8 mouse cellular contexts compared by ENCODE assay signal in the genomic region with DNA sequence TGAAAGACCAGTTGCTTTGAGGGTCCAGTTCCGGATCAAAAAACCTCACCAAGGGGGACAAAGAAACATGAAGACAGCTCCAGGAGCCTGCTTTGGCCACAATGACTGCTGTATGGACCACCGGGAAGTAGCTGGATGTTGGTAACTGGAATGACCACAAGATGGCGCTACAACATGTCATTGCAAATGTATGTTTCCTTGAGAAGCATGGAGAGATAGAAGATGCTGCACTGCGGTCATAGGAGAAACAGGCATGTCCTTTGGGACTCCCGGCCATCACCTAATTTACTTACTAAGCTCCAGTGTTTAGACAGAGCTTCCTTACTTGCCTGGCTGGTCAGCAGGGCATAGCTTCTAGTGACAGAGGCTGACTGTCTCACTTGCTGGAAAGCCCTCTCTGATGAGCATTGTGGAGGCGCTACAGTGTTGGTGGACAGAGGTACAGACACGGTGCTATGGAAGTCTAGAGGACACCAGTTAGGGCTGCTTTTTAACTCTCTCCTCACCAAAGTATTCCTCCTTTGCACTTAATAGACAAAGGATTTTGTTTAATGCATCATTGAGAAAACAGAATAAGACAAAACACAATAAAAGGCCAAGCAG.
DNase-seq lines count a peak whose midpoint lies in the region; ATAC-seq lines count a peak whose summit lies in the region.

No protein-coding gene starts in this region.

- H3K27ac ChIP-seq in forebrain, embryonic 15.5 days (replicated peaks) = no peak overlapping the region
- no peak overlapping the region for H3K27ac ChIP-seq in hindbrain, embryonic 12.5 days

- WGBS in forebrain, embryonic 15.5 days = 15% methylated on average over 7 of the region's 7 CpGs
- 15% methylated on average over 7 of the region's 7 CpGs for WGBS in hindbrain, embryonic 12.5 days

- H3K4me3 ChIP-seq in forebrain, embryonic 15.5 days = no peak overlapping the region
- no peak overlapping the region for H3K4me3 ChIP-seq in hindbrain, embryonic 12.5 days

- no peak overlapping the region for H3K9ac ChIP-seq in forebrain, embryonic 15.5 days (replicated peaks)
- H3K9ac ChIP-seq in hindbrain, embryonic 12.5 days = no peak overlapping the region

- ATAC-seq in forebrain, embryonic 15.5 days (replicated peaks) = peak; percentile 73
- peak; percentile 73 for ATAC-seq in hindbrain, embryonic 12.5 days (ENCODE audit: low FRiP score)
- ATAC-seq in megakaryocyte, adult 5-6 weeks (ENCODE audit: poor library complexity, severe bottlenecking) = peak; percentile 75
- no peak for ATAC-seq in erythroid progenitor cell, adult 5-6 weeks (replicated peaks; ENCODE audit: low FRiP score, poor library complexity, severe bottlenecking)

- peaks cover 5% of the 10 kb centered on the region for H3K4me1 ChIP-seq in forebrain, embryonic 15.5 days
- H3K4me1 ChIP-seq in hindbrain, embryonic 12.5 days = no peaks in the 10 kb centered on the region

- H3K36me3 ChIP-seq in forebrain, embryonic 15.5 days = no peaks in the 10 kb centered on the region
- H3K36me3 ChIP-seq in hindbrain, embryonic 12.5 days = no peaks in the 10 kb centered on the region

- H3K4me2 ChIP-seq in forebrain, embryonic 15.5 days (replicated peaks) = no peak overlapping the region
- H3K4me2 ChIP-seq in hindbrain, embryonic 12.5 days (replicated peaks) = no peak overlapping the region

- DNase-seq in MEL-GATA-1-ER (ENCODE audit: extremely low read depth, low read depth) = peak; percentile 54
- peak; percentile 31 for DNase-seq in c-Kit-positive CD71-positive TER-119-positive erythroid progenitor cells, embryonic 14.5 days (ENCODE audit: low spot score)
- DNase-seq in layer of hippocampus, adult 9-11 months = peak; percentile 65
- peak; percentile 82 for DNase-seq in right cerebral cortex, postnatal 14 days

- H3K27me3 ChIP-seq in forebrain, embryonic 15.5 days = no peaks in the 10 kb centered on the region
- no peaks in the 10 kb centered on the region for H3K27me3 ChIP-seq in hindbrain, embryonic 12.5 days

- no peaks in the 10 kb centered on the region for H3K9me3 ChIP-seq in forebrain, embryonic 15.5 days
- H3K9me3 ChIP-seq in hindbrain, embryonic 12.5 days (replicated peaks) = no peaks in the 10 kb centered on the region

Comparison
In these comparisons a context has a peak if more than half of its experiments do, and no peak if none do; other contexts are left out.
1. DNase-seq: peak in every context shown above with its lines; median percentile 82 in right cerebral cortex, postnatal 14 days; 65 in layer of hippocampus, adult 9-11 months; 54 in MEL-GATA-1-ER; 31 in c-Kit-positive CD71-positive TER-119-positive erythroid progenitor cells, embryonic 14.5 days.